Mouse (Mus musculus): Measurements from ENCODE around the gene Blm. TPM values are rescaled to one million over a fixed set of nuclear protein-coding genes. Genes with fewer than 3 reads are reported as not detected.
"Not testable (repeated sequence)": the region's sequence is repeated elsewhere in the genome, so short reads cannot be mapped to it uniquely, and the experiment has no call there.

Blm gene
- total RNA-seq, 2 experiments from 2014 or later = 1.9 to 3.7 TPM

DNA sequence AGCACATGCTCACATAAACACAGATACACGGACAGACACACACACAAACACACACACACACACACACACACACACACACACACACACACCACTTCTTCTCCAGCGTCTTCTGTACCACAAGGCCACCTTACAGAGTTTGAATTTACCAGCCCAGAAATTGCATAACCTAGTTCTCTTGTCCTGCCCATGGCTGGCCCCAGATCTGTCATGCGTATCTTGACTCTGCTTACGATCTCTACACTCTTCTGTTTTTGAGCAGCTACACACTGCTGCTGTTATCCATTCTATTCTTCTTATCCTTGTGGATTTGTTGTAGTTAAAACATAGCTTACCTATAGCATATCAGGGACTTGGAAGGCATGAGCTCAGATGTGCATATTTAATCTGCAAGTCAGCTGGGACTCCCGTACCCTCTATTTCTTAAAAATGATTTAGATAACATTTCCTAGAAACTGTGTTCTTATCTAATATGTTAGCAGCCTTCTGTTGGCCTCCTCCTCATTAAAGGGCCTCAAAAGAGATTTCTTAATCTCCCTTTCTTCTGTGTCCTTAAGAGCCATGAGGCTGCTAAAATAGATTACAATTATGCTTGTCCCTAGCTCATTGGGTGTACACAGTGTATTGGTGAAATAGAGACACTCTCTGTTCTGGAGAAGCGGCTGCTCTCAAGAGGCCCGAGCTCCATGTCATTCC, 7.4 kb upstream of the Blm start:
- intact Hi-C loops (cut with DNase I; ENCODE audit: low total_unique reads) = no loop called here
- no peak for DNase-seq

- no peak for DNase-seq
- intact Hi-C loops (cut with DNase I; ENCODE audit: low total_unique reads) = no loop called here
Observed at GRCm38 (mm10) chr7:80539581-80539980, 4.7 kb upstream of the Blm start.

GRCm38 (mm10) chr7:80534291-80535008, 469 bp downstream of the Blm start:
- intact Hi-C loops (cut with DNase I; ENCODE audit: low total_unique reads) = no loop called here
- DNase-seq = no peak

DNA sequence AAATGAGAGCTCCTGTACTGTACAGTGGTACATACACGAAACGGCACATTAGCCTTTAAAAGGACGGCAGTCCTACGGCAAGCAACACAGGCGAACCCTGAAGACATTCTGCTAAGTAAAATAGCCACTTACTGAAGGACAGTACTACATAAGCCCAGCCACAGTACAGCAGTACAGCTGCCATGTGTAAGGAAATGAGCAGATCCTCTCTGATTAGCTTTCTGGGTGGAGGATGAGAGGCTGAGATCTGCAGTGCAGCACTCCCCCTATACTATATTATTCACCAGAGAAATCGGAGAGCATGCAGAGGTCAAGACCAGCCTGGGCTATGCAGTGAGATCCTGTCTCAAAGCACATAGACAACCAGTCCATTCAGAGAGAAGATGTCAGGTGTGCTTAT, 3.8 kb downstream of the Blm start:
- intact Hi-C loops (cut with DNase I; ENCODE audit: low total_unique reads) = no loop called here
- DNase-seq = no peak

DNA sequence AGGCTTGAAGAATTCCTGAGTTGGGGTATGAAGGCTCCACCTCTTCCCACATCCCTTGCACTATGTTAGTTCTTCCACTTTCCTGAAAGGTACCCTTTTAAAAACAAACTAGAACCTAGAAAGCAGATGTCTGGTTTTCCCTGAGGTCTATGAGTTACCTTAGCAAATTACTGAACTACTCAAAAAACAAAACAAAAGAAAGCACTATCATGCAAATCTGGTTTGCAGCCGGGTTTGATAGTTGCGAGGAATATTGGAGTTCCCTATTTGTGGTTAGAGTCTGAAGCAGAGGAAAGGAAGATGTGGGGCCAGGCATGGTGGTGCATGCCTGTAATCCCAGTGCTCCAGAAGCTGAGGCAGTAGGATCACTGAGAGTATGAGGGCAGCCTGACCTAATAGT, 4.3 kb downstream of the Blm start:
- intact Hi-C loops (cut with DNase I; ENCODE audit: low total_unique reads) = no loop called here
- no peak for DNase-seq

GRCm38 (mm10) chr7:80526698-80527097, 8.2 kb downstream of the Blm start:
- DNase-seq = no peak
- intact Hi-C loops (cut with DNase I; ENCODE audit: low total_unique reads) = no loop called here

DNA sequence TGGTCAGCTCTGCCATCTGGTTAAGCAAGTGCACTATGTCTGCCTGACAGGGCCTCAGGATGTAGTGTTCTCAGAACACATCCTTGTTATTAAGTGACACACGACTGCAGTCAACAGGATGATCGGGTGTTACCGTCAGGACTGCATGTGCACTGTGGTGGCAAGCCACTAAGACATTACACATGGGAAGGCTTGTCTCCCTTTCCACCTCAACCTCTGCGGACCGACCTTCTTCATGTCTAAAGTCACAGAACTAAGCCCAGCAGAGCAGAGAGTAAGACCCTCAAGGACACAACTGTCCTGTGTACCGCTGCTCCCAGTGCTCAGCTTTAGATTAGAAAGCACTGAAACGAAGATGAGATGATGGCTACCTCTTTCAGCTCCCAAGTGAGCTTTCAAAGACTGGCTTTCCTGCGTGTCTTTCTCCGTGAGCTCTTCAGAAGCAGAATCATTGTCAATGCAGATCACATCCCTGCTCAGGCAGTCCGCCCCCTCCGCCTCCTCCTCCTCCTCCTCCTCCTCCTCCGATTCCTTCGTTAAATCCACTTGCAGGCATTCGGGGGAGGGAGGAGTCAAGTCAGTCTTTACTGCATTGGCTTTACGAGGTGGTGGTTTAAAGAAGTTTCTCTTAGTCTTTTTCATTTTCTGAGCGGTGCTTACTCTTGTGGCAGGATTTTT, 22.4 kb downstream of the Blm start:
- intact Hi-C loops (cut with DNase I; ENCODE audit: low total_unique reads) = no loop called here
- no peak for DNase-seq

GRCm38 (mm10) chr7:80507697-80508096, 27.2 kb downstream of the Blm start:
- DNase-seq; intact Hi-C loops (cut with DNase I; ENCODE audit: low total_unique reads): not testable (repeated sequence)

DNA sequence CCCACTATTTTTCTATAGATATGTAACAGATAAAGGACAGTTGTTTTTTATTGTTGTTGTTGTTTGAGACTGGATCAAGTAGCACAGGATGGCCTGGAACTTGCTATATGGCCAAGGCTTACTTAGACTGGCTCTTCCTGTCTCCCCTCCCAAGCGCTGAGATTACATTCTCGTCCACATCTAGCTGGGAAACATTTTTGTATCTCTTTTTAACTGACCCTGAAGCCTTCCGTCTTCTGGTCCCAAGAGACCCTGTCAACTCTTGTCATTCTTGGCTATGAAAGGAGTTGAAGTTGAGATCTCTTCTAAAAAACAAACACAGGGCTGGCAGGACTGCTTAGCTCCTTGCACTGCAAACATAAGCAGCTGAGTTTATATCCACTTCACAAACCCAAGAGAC, 28.9 kb downstream of the Blm start:
- intact Hi-C loops (cut with DNase I; ENCODE audit: low total_unique reads) = no loop called here
- DNase-seq = no peak

DNA sequence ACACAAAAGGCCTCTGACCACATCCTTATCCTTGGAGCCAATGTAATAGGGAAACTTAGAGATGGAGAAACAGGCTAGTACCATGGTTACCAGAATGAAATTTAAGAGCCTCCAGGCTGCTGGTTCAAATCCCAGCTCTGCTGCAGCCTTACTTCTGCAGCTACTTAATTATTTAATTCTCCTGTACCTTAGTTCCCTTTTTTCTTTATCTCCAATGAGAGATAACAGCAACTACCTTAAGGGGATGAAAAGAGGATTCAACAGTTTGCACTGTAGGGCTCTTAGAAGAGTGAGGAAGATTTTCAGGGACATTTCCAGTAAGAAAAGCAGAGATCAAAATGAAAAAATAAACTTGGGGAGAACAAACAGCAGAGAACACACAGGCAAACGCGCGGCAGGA, 30.0 kb downstream of the Blm start:
- intact Hi-C loops (cut with DNase I; ENCODE audit: low total_unique reads) = no loop called here
- DNase-seq = no peak

DNA sequence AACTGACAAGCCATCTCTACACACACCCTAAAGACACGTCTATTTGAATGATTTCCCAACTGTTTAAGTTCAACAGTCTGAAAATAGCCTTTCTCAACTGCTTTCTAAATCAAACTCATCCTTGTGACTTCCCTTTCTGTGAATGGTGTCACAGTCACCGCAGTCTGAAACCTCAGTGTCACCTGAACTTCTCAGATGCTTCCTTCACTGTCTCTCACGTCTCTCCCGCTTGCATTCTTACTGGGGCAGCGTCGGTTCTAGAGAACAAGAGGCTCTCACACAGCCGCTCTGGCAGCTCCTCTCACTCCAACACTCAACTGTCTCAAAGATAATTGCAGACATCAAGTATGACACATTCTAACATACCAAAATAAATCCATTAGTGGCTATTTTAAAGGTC, 33.9 kb downstream of the Blm start:
- intact Hi-C loops (cut with DNase I; ENCODE audit: low total_unique reads) = no loop called here
- no peak for DNase-seq

DNA sequence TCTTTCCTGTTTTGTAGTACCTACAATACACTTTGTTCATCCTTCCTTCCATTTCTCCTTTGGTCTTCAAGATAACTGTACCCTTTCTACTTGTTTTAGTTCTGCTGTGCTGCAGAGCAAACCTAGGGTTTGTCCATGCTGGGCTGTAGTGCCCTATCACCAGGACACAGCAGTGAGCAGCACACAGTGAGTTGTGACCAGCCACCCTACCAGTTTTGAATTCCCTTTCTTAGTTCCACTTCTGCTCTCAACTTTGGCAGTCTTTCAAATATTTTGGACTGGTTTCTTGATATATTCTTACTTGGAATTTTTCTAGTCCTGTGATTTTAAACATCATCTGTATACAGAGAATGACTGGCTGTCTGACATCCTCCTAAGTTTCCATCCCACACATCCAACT, 34.8 kb downstream of the Blm start:
- intact Hi-C loops (cut with DNase I; ENCODE audit: low total_unique reads) = no loop called here

GRCm38 (mm10) chr7:80499190-80499962, 35.5 kb downstream of the Blm start:
- DNase-seq = no peak
- intact Hi-C loops (cut with DNase I; ENCODE audit: low total_unique reads) = no loop called here

More for the DNA sequence above, 34.8 kb downstream of the Blm start:
- DNase-seq = no peak

DNA sequence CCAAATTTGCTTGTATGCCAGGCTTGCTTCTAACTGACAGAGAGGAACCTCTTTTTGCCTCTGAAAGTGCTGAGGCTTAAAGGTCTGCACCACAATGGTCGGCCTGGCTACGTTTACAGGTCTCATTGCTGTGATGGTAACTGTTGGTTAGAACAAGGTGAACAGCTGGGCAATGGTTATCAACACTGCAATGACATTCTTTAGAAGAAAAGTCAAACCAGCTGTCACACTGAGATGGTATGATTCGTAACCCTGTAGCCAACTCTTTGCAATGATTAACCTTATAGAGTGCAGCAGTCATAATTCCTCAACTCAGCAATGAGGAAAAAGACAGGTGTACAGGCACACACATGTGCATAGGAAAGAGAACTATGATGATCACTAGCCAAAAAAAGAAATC, 38.3 kb downstream of the Blm start:
- intact Hi-C loops (cut with DNase I; ENCODE audit: low total_unique reads) = no loop called here
- no peak for DNase-seq

- DNase-seq = no peak
- intact Hi-C loops (cut with DNase I; ENCODE audit: low total_unique reads) = no loop called here
Observed at GRCm38 (mm10) chr7:80495210-80495609, 39.7 kb downstream of the Blm start.

- intact Hi-C loops (cut with DNase I; ENCODE audit: low total_unique reads) = no loop called here
- no peak for DNase-seq
Observed at GRCm38 (mm10) chr7:80491995-80492394, 42.9 kb downstream of the Blm start.

GRCm38 (mm10) chr7:80491086-80491485, 43.8 kb downstream of the Blm start:
- no peak for DNase-seq
- intact Hi-C loops (cut with DNase I; ENCODE audit: low total_unique reads) = no loop called here

GRCm38 (mm10) chr7:80490351-80490750, 44.6 kb downstream of the Blm start:
- intact Hi-C loops (cut with DNase I; ENCODE audit: low total_unique reads) = no loop called here
- DNase-seq = no peak

DNA sequence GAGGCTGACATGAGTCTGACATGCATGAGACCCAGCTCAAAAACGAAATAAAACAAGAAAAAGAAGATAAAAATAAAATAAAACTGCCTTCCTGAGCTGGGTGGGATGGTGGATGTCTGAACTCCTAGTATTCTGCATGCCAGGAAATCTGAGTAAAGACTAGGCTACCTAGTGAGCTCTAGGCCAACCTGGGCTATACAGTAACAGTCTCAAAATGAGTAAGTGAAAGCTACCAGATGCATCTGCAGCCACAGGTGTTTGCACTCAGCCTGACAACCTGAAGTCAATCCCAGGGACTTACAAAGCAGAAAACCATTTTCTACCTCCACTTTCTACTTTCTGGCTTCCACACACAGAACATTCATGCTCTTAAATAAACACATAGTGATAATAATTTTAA, 45.5 kb downstream of the Blm start:
- intact Hi-C loops (cut with DNase I; ENCODE audit: low total_unique reads) = no loop called here
- no peak for DNase-seq

DNA sequence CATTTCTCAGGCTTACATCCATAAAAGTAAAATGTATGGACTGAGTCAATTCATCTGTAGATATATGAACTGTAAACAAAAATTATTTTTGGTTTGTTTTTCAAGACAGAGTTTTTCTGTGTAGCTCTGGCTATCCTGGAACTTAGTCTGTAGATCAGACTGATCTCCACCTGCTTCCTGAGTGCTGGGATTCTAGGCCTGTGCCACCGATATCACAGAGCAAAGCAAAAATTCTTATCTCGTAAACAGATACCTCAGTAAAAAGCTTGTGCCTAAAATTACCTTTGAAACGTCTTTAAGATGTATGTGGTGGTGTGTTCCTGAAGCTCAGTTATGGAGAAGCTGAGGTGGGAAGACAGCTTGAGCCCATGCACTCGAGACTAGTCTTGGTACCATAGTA, 47.7 kb downstream of the Blm start:
- DNase-seq = no peak
- intact Hi-C loops (cut with DNase I; ENCODE audit: low total_unique reads) = no loop called here
